Mouse (Mus musculus) C2C12 (cell line): ENCODE results near the gene Med13.

Experiments
- CEBPB ChIP-seq: IDR thresholded peaks from one replicate; pipeline ENCODE4 v1.6.1; 2011; ENCODE audit warnings: low read depth, mild to moderate bottlenecking, control low read depth, moderate library complexity
- CTCF ChIP-seq: IDR thresholded peaks from one replicate; pipeline ENCODE4 v1.5.1; 2011; ENCODE audit not compliant: control insufficient read depth, insufficient read depth, insufficient read length
- MAX ChIP-seq: IDR thresholded peaks from one replicate; pipeline ENCODE4 v1.6.1; 2011; ENCODE audit warnings: mild to moderate bottlenecking, control low read depth
- MYOD1 ChIP-seq: IDR thresholded peaks from one replicate; pipeline ENCODE4 v1.6.1; 2011; ENCODE audit warnings: low read depth; ENCODE audit not compliant: control insufficient read depth, insufficient read length
- MYOG ChIP-seq: IDR thresholded peaks from one replicate; pipeline ENCODE4 v1.6.1; 2011; ENCODE audit not compliant: control insufficient read depth, insufficient read length; ENCODE audit errors: extremely low read depth
- USF1 ChIP-seq: IDR thresholded peaks from one replicate; pipeline ENCODE4 v1.6.1; 2011; ENCODE audit warnings: low read depth, mild to moderate bottlenecking, control low read depth, moderate library complexity

DNA sequence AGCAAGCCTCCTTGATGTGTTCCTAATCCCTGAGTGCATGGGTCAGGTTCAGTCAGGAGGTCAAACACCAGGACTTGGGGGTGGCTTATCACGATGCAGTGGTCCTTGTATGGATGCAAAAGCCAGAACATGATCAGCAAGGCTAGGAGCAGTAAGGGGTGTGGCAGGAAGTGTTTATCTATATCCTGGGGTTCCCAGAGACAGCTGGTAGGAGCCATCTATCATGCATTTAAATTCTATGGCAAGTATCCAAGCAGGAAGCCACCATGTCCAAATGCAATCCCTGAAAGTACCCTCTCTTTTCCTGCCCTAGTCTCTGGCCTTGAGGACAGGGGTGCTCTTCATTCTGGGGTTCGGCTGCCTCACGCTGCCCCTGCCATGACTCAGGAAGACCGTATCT is 47.2 kb upstream of the Med13 start:
- no peak for TF ChIP-seq CTCF
- no peak for TF ChIP-seq MAX
- TF ChIP-seq MYOD1 = peak; percentile 4
- TF ChIP-seq MYOG = no peak
- no peak for TF ChIP-seq USF1
- no peak for TF ChIP-seq CEBPB
